In the genomic region with DNA sequence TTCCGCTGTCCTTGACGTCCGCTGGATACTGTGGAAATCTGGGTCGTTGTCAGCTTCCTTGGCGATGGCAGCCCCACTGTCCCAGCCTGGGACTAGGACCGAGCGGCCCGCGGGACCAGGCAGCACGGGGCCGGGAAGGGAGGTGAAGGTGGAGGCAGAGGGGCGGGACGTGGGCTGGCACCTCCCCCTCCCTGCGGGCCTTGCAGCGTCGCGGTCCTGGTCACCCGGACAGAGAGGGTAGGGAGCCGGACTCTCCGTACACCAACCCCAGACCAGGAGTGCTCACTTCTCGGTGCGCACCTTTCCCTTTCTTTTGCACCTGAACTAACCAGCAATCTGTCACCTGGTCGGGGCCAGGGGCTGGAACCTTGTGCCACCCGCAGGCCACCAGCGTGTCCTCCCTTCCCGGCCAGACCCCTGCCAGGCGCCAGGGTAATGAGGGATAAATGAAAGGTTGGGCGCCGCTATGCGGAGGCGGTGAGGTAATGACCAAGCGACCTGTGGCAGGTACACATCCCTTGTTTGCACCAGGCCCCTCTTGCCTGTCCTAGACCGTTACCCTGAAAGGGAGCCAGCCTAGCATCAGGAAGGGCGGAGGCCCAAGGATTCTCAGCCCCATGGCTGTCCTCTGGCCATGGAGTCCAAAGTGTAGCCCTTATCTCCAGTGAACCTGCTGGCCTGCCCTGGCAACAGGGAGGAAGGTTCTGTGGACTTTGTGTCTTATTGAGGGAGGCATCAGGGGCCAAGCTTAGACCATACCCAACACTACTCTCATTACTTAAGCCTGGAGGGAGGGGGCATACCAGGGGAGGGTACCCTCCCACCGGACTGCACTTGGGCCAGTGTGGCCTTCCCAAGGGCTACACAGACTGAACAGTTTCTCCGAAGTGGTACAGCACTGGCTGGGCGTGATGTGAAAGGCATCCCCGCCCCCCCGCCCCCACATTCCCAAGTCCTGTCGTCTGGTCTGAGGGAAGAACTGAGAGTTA, we compare ENCODE assay signal across 8 mouse cellular contexts. TPM values are rescaled to one million over a fixed set of nuclear protein-coding genes. Genes with fewer than 3 reads are reported as not detected.
A peak's percentile ranks its signal among the peaks of the same experiment; 100 is the strongest.
DNase-seq lines count a peak whose midpoint lies in the region; ATAC-seq and TF ChIP-seq lines count a peak whose summit lies in the region.

A gene (minus strand): TSS at position 422 of the 989 bp plus-strand sequence.

- H3K36me3 ChIP-seq in E14TG2a.4 (ENCODE audit: insufficient read depth, low read length) (no peaks in the 10 kb centered on the region), G1E (replicated peaks) (no peaks in the 10 kb centered on the region)
- no peaks in the 10 kb centered on the region for H3K36me3 ChIP-seq in hindbrain, embryonic 15.5 days
- no peaks in the 10 kb centered on the region for H3K36me3 ChIP-seq in midbrain, embryonic 15.5 days (replicated peaks)

- WGBS in hindbrain, embryonic 15.5 days, result 9% methylated on average over 39 of the region's 40 CpGs
- 12% methylated on average over 37 of the region's 40 CpGs for WGBS in midbrain, embryonic 15.5 days

- no peak for TF ChIP-seq CTCF in E14TG2a.4 (conservative IDR thresholded peaks at IDR 0.05; ENCODE audit: low read length)
- no peak for TF ChIP-seq CTCF in G1E (IDR thresholded peaks at IDR 0.05; ENCODE audit: low read depth, low read length)

- H3K9ac ChIP-seq in hindbrain, embryonic 15.5 days, result 0 out of 2 replicates have a peak within 1 kb of the TSS, but pooled peaks have one; percentile 13
- H3K9ac ChIP-seq in midbrain, embryonic 15.5 days, result peak within 1 kb of the TSS; percentile 41

- H3K27me3 ChIP-seq in E14TG2a.4 (ENCODE audit: insufficient read depth, low read length) (peaks cover 60% of the 10 kb centered on the region), G1E (ENCODE audit: insufficient read depth, low read length) (no peaks in the 10 kb centered on the region)
- H3K27me3 ChIP-seq in hindbrain, embryonic 15.5 days, result peaks cover 54% of the 10 kb centered on the region
- H3K27me3 ChIP-seq in midbrain, embryonic 15.5 days (replicated peaks), result peaks cover 48% of the 10 kb centered on the region

- peak within 1 kb of the TSS; percentile 77 for H3K4me2 ChIP-seq in hindbrain, embryonic 15.5 days
- H3K4me2 ChIP-seq in midbrain, embryonic 15.5 days, result peak within 1 kb of the TSS; percentile 72

- no peak for DNase-seq in G1E (ENCODE audit: low spot score)
- peak; percentile 36 for DNase-seq in liver
- no peak for DNase-seq in embryo, embryonic 9.5 days (ENCODE audit: extremely low spot score)
- no peak for DNase-seq in right cerebral cortex, postnatal 25 days
- DNase-seq in spleen, adult 12 weeks (ENCODE audit: low spot score), result no peak

- peaks cover 60% of the 10 kb centered on the region for H3K4me1 ChIP-seq in E14TG2a.4 (replicated peaks; ENCODE audit: low read depth, low read length)
- no peaks in the 10 kb centered on the region; the same call in 1 of the 2 replicates for H3K4me1 ChIP-seq in G1E (ENCODE audit: insufficient read depth, low read depth, low read length)
- H3K4me1 ChIP-seq in hindbrain, embryonic 15.5 days (replicated peaks), result peaks cover 17% of the 10 kb centered on the region
- H3K4me1 ChIP-seq in midbrain, embryonic 15.5 days, result peaks cover 18% of the 10 kb centered on the region

- H3K9me3 ChIP-seq in E14TG2a.4 (ENCODE audit: low read length), result no peaks in the 10 kb centered on the region
- peaks cover 85% of the 10 kb centered on the region for H3K9me3 ChIP-seq in G1E (replicated peaks)
- H3K9me3 ChIP-seq in hindbrain, embryonic 15.5 days, result no peaks in the 10 kb centered on the region
- H3K9me3 ChIP-seq in midbrain, embryonic 15.5 days, result no peaks in the 10 kb centered on the region

- no peak within 1 kb of the TSS for H3K27ac ChIP-seq in hindbrain, embryonic 15.5 days (replicated peaks)
- no peak within 1 kb of the TSS for H3K27ac ChIP-seq in midbrain, embryonic 15.5 days

- H3K4me3 ChIP-seq in E14TG2a.4 (replicated peaks; ENCODE audit: low read length), result peak within 1 kb of the TSS; percentile 79
- H3K4me3 ChIP-seq in G1E (ENCODE audit: low read depth, low read length), result peak within 1 kb of the TSS; percentile 28; the same call in 1 of the 2 replicates
- H3K4me3 ChIP-seq in hindbrain, embryonic 15.5 days, result peak within 1 kb of the TSS; percentile 35
- peak within 1 kb of the TSS; percentile 32 for H3K4me3 ChIP-seq in midbrain, embryonic 15.5 days

- no peak for ATAC-seq in G1E (ENCODE audit: extremely low read depth, insufficient number of reproducible peaks, low FRiP score, poor library complexity, severe bottlenecking)
- ATAC-seq in hindbrain, embryonic 15.5 days (ENCODE audit: low FRiP score, low read depth), result peak; percentile 5; the same call in 1 of the 2 replicates
- ATAC-seq in midbrain, embryonic 15.5 days (replicated peaks), result no peak; the same call in 1 of the 2 replicates

RNA-seq across cellular contexts. Expression of the gene that starts here (rescaled TPM):
- total RNA-seq in G1E (2014; fragmentation: Nextera tagmentation) (not detected in 2 replicates), G1E (2017) (not detected in 2 replicates)
- not detected in 2 replicates for polyA plus RNA-seq in G1E (2012)
- polyA plus RNA-seq in hindbrain, embryonic 15.5 days (2015; fragmentation: Nextera tagmentation; extraction: Ambion mirVana), result 0.16 and 0.29 TPM in 2 replicates
- 0.23 and 0.32 TPM in 2 replicates for polyA plus RNA-seq in midbrain, embryonic 15.5 days (2015; fragmentation: Nextera tagmentation; extraction: Ambion mirVana)

Comparison
In these comparisons a context has a peak if more than half of its experiments do, and no peak if none do; other contexts are left out.
1. Peak in ATAC-seq, H3K4me3 ChIP-seq, H3K9ac ChIP-seq and H3K4me2 ChIP-seq in hindbrain, embryonic 15.5 days; RNA of the gene not detected or under 1 TPM.
2. H3K4me3 ChIP-seq: peak in every context shown above with its lines; median percentile 79 in E14TG2a.4; 35 in hindbrain, embryonic 15.5 days; 32 in midbrain, embryonic 15.5 days; 28 in G1E.